1 mouse cellular context compared by ENCODE assay signal in the genomic region with DNA sequence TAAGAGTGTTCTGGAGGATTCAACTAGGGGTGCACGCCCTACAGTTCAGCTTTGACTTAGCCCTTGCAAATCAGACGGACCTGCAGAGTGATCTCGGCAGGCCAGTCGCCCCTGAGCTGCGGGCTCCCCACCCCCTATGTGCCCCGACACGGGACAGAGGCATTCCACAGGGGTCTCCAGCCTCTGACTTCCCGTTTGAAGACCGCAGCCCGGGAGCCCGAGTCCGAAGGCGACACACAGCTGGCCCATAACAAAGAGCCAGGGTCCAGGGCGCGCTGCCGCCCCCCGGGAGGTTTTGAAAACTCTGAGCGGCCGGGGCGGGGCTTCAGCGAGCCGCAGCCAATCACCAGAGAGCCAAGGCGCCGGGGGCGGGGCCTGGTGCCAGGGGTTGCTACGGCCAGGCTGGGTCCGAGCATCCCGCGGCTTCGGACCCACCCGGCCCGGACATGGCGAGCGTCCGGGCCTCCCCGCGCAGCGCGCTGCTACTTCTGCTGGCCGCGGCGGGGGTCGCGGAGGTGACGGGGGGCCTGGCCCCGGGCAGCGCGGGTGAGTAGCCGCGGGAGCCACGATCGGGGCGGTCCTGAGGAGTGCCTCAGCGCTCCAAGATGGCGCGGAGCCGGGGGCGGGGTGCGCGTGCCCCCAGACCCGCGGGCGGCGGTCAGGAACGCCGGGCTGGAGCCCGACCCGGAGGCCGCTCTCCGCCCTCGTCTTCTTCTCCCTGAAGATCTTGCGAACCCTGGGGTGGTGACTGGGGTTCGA.
TF ChIP-seq lines count a peak whose summit lies in the region.

A gene (plus strand): TSS at position 371 of the 759 bp plus-strand sequence.

TF ChIP-seq in CH12.LX, 34 proteins besides CTCF, POLR2A, EP300 and RAD21 (continued from another document):
- TF ChIP-seq SIN3A (IDR thresholded peaks at IDR 0.05; ENCODE audit: low read length) (no peak), RCOR1 (conservative IDR thresholded peaks at IDR 0.05; ENCODE audit: low read depth, low read length) (no peak), NRF1 (IDR thresholded peaks at IDR 0.05; ENCODE audit: low read depth, low read length) (0 out of 2 replicates have a peak, but pooled peaks have one; percentile 12), MAZ (IDR thresholded peaks at IDR 0.05; ENCODE audit: low read depth, low read length) (no peak), MXI1 (IDR thresholded peaks at IDR 0.05; ENCODE audit: low read depth, low read length) (peak; percentile 44; the same call in 1 of the 2 replicates), UBTF (IDR thresholded peaks at IDR 0.05; ENCODE audit: low read depth, low read length) (no peak), MEF2A (IDR thresholded peaks at IDR 0.05; ENCODE audit: borderline replicate concordance, low read depth, low read length) (no peak)
